Mouse (Mus musculus) retina, embryonic 14.5 days (tissue): ENCODE data around the gene Tmsb10.
A peak's percentile ranks its signal among the peaks of the same experiment; 100 is the strongest.

Experiments
- DNase-seq: peaks from one replicate; pipeline ENCODE4 v3.0.0-alpha.2; 2015; ENCODE audit warnings: low spot score

Gene Tmsb10

GRCm38 (mm10) chr6:72956199-72957092 lies 2.1 kb downstream of the Tmsb10 start:
- DNase-seq: peak; percentile 76

GRCm38 (mm10) chr6:72955517-72956198 lies 2.9 kb downstream of the Tmsb10 start:
- DNase-seq: peak; percentile 52

GRCm38 (mm10) chr6:72954786-72955185 lies 3.8 kb downstream of the Tmsb10 start:
- no peak for DNase-seq

- DNase-seq: no peak
These were observed 5.6 kb downstream of the Tmsb10 start for GRCm38 (mm10) chr6:72952967-72953366.

- no peak for DNase-seq
These were observed 6.3 kb downstream of the Tmsb10 start for GRCm38 (mm10) chr6:72952221-72952620.

- no peak for DNase-seq
These were observed 9.3 kb downstream of the Tmsb10 start for GRCm38 (mm10) chr6:72949161-72949756.

- no peak for DNase-seq
These were observed 10.2 kb downstream of the Tmsb10 start for GRCm38 (mm10) chr6:72948392-72948791.

GRCm38 (mm10) chr6:72947960-72948359 lies 10.6 kb downstream of the Tmsb10 start:
- DNase-seq: no peak

GRCm38 (mm10) chr6:72940493-72940892 lies 18.1 kb downstream of the Tmsb10 start:
- peak; percentile 84 for DNase-seq

GRCm38 (mm10) chr6:72937859-72938258 lies 20.7 kb downstream of the Tmsb10 start:
- no peak for DNase-seq

GRCm38 (mm10) chr6:72937430-72937829 lies 21.1 kb downstream of the Tmsb10 start:
- DNase-seq: no peak

GRCm38 (mm10) chr6:72932955-72933354 lies 25.6 kb downstream of the Tmsb10 start:
- no peak for DNase-seq

GRCm38 (mm10) chr6:72931533-72931932 lies 27.0 kb downstream of the Tmsb10 start:
- DNase-seq: no peak

GRCm38 (mm10) chr6:72929795-72930398 lies 28.7 kb downstream of the Tmsb10 start:
- DNase-seq: no peak

- DNase-seq: peak; percentile 21
These were observed 31.6 kb downstream of the Tmsb10 start for GRCm38 (mm10) chr6:72926755-72927482.

- DNase-seq: no peak
These were observed 32.5 kb downstream of the Tmsb10 start for GRCm38 (mm10) chr6:72926031-72926430.

GRCm38 (mm10) chr6:72923381-72923780 lies 35.2 kb downstream of the Tmsb10 start:
- DNase-seq: no peak

GRCm38 (mm10) chr6:72921081-72921480 lies 37.5 kb downstream of the Tmsb10 start:
- DNase-seq: no peak

- no peak for DNase-seq
These were observed 40.0 kb downstream of the Tmsb10 start for GRCm38 (mm10) chr6:72918510-72919033.

GRCm38 (mm10) chr6:72916330-72916729 lies 42.2 kb downstream of the Tmsb10 start:
- DNase-seq: no peak

GRCm38 (mm10) chr6:72914087-72914749 lies 44.3 kb downstream of the Tmsb10 start:
- no peak for DNase-seq
